ENCODE assay signal across 26 mouse cellular contexts in genomic region chr2:165241786-165242185, GRCm38 (mm10). TPM values are rescaled to one million over a fixed set of nuclear protein-coding genes. Genes with fewer than 3 reads are reported as not detected.
DNase-seq lines count a peak whose midpoint lies in the region; ATAC-seq lines count a peak whose summit lies in the region.
"Had no signal": no experiment of that assay in that cellular context is flagged by ENCODE, and none has a peak within 500 bp of the region (broad histone marks: within the 10 kb centered on the region; RNA-seq: fewer than 3 reads in every experiment).

No protein-coding gene starts in this region.

- H3K36me3 ChIP-seq in hindbrain, embryonic 15.5 days: no peaks in the 10 kb centered on the region
- no peaks in the 10 kb centered on the region for H3K36me3 ChIP-seq in hindbrain, embryonic 10.5 days
- H3K36me3 ChIP-seq in intestine, embryonic 16.5 days (ENCODE audit: control insufficient read depth, insufficient read depth, low read length): no peaks in the 10 kb centered on the region
- H3K36me3 ChIP-seq: forebrain, embryonic 10.5 days; heart, embryonic 12.5 days; heart, embryonic 15.5 days had no signal

- DNase-seq in hindbrain, embryonic 10.5 days (ENCODE audit: low spot score): no peak
- peak; percentile 43 for DNase-seq in A20 (ENCODE audit: low read depth, low spot score)
- no peak for DNase-seq in adrenal gland, postnatal 25 days
- DNase-seq: adrenal gland, adult 2 months; adrenal gland, postnatal 14 days; cerebellum, adult 11-12 months; cerebellum, adult 8-10 months; gastrocnemius, adult 2 months; gastrocnemius, postnatal 14 days; heart, adult 18-20 months; heart, postnatal 10 days; heart, postnatal 36 days; kidney, adult 2 months had no signal

- H3K27me3 ChIP-seq in hindbrain, embryonic 15.5 days: peaks cover 32% of the 10 kb centered on the region
- H3K27me3 ChIP-seq in hindbrain, embryonic 10.5 days (ENCODE audit: insufficient read depth, poor library complexity, severe bottlenecking): peaks cover 100% of the 10 kb centered on the region
- peaks cover 75% of the 10 kb centered on the region for H3K27me3 ChIP-seq in intestine, embryonic 16.5 days (replicated peaks; ENCODE audit: control insufficient read depth, insufficient read depth, low read length)

- H3K27ac ChIP-seq in hindbrain, embryonic 15.5 days (replicated peaks): peak overlapping the region; percentile 73; the same call in 1 of the 2 replicates
- no peak overlapping the region for H3K27ac ChIP-seq in hindbrain, embryonic 10.5 days
- no peak overlapping the region for H3K27ac ChIP-seq in intestine, embryonic 16.5 days (ENCODE audit: low read length)
- H3K27ac ChIP-seq: forebrain, embryonic 10.5 days; forebrain, embryonic 13.5 days; gastrocnemius, adult 2 months; heart, embryonic 15.5 days; hindbrain, postnatal 0 days had no signal

- WGBS in hindbrain, embryonic 15.5 days: 65% methylated on average over 7 of the region's 7 CpGs
- 54% methylated on average over 7 of the region's 7 CpGs for WGBS in hindbrain, embryonic 10.5 days
- WGBS in intestine, embryonic 16.5 days: 60% methylated on average over 7 of the region's 7 CpGs

- H3K4me3 ChIP-seq in hindbrain, embryonic 15.5 days: no peak overlapping the region
- no peak overlapping the region for H3K4me3 ChIP-seq in hindbrain, embryonic 10.5 days
- H3K4me3 ChIP-seq in intestine, embryonic 16.5 days (ENCODE audit: low read length): no peak overlapping the region
- H3K4me3 ChIP-seq: forebrain, embryonic 13.5 days; gastrocnemius, adult 2 months; heart, embryonic 12.5 days; heart, embryonic 15.5 days had no signal

- ATAC-seq in hindbrain, embryonic 15.5 days (ENCODE audit: low FRiP score, low read depth): no peak
- ATAC-seq in common myeloid progenitor, adult 5-6 weeks (replicated peaks; ENCODE audit: low read depth, poor library complexity, severe bottlenecking): peak; percentile 48
- 0 out of 2 replicates have a peak, but pooled peaks have one; percentile 52 for ATAC-seq in megakaryocyte progenitor cell, adult 5-6 weeks (replicated peaks; ENCODE audit: poor library complexity)
- ATAC-seq in intestine, embryonic 16.5 days: no peak
- ATAC-seq: forebrain, embryonic 13.5 days; forebrain, embryonic 16.5 days; hindbrain, postnatal 0 days; inflammation-experienced regulatory T-cells, adult 6 months; intestine, postnatal 0 days had no signal

- no peaks in the 10 kb centered on the region for H3K9me3 ChIP-seq in hindbrain, embryonic 15.5 days
- no peaks in the 10 kb centered on the region for H3K9me3 ChIP-seq in hindbrain, embryonic 10.5 days
- no peaks in the 10 kb centered on the region; the same call in 1 of the 2 replicates for H3K9me3 ChIP-seq in intestine, embryonic 16.5 days (ENCODE audit: control insufficient read depth, low read length)
- H3K9me3 ChIP-seq: forebrain, embryonic 10.5 days; forebrain, embryonic 13.5 days; heart, embryonic 12.5 days; heart, embryonic 15.5 days had no signal

- H3K9ac ChIP-seq in hindbrain, embryonic 15.5 days: 0 out of 2 replicates have a peak overlapping the region, but pooled peaks have one; percentile 4
- no peak overlapping the region for H3K9ac ChIP-seq in intestine, embryonic 16.5 days (ENCODE audit: low read depth, low read length)
- H3K9ac ChIP-seq: heart, embryonic 12.5 days; heart, embryonic 15.5 days had no signal

- no peak overlapping the region for H3K4me2 ChIP-seq in hindbrain, embryonic 15.5 days
- no peak overlapping the region for H3K4me2 ChIP-seq in intestine, embryonic 16.5 days (ENCODE audit: low read depth, low read length)
- H3K4me2 ChIP-seq: heart, embryonic 12.5 days; heart, embryonic 15.5 days had no signal

- H3K4me1 ChIP-seq in hindbrain, embryonic 15.5 days (replicated peaks): peaks cover 26% of the 10 kb centered on the region
- H3K4me1 ChIP-seq in hindbrain, embryonic 10.5 days (replicated peaks): peaks cover 45% of the 10 kb centered on the region
- no peaks in the 10 kb centered on the region for H3K4me1 ChIP-seq in intestine, embryonic 16.5 days (ENCODE audit: control insufficient read depth, insufficient read depth, low read length)
- H3K4me1 ChIP-seq: heart, embryonic 12.5 days had no signal

RNA-seq across cellular contexts. Expression of gene Cdh22, which starts 7.1 kb away (rescaled TPM):
- polyA plus RNA-seq in hindbrain, embryonic 15.5 days (2015; fragmentation: Nextera tagmentation; extraction: Ambion mirVana): 16.4 and 16.6 TPM in 2 replicates
- 4.4 and 8.7 TPM in 2 replicates for polyA plus RNA-seq in hindbrain, embryonic 10.5 days (2016; fragmentation: Nextera tagmentation; extraction: Ambion mirVana)
- not detected in 2 replicates for total RNA-seq in common myeloid progenitor, adult 5-6 weeks (2017)
- total RNA-seq in megakaryocyte progenitor cell, adult 5-6 weeks (2015): not detected in 2 replicates
- not detected in 2 replicates for total RNA-seq in megakaryocyte progenitor cell, adult 5-6 weeks (2017)
- 0.40 and 0.50 TPM in 2 replicates for polyA plus RNA-seq in intestine, embryonic 16.5 days (2015; fragmentation: Nextera tagmentation; extraction: Ambion mirVana)
- 0.57 and 1.2 TPM in 2 replicates for total RNA-seq in adrenal gland, postnatal 25 days (2021)
- total RNA-seq: MEL had no signal
- polyA plus RNA-seq: heart, embryonic 12.5 days; inflammation-experienced regulatory T-cells, adult 6 months had no signal

RNA-seq across cellular contexts. Expression of gene Slc35c2, which starts 45.9 kb away (rescaled TPM):
- polyA plus RNA-seq in hindbrain, embryonic 15.5 days (2015; fragmentation: Nextera tagmentation; extraction: Ambion mirVana): 69.2 and 72.5 TPM in 2 replicates
- 68.3 and 73.0 TPM in 2 replicates for polyA plus RNA-seq in hindbrain, embryonic 10.5 days (2016; fragmentation: Nextera tagmentation; extraction: Ambion mirVana)
- 34.9 and 47.0 TPM in 2 replicates for total RNA-seq in common myeloid progenitor, adult 5-6 weeks (2017)
- total RNA-seq in megakaryocyte progenitor cell, adult 5-6 weeks (2015): 45.9 and 57.3 TPM in 2 replicates
- 64.5 and 76.7 TPM in 2 replicates for total RNA-seq in megakaryocyte progenitor cell, adult 5-6 weeks (2017)
- polyA plus RNA-seq in intestine, embryonic 16.5 days (2015; fragmentation: Nextera tagmentation; extraction: Ambion mirVana): 135 and 154 TPM in 2 replicates
- 53.0 and 62.2 TPM in 2 replicates for total RNA-seq in adrenal gland, postnatal 25 days (2021)

Comparison
In these comparisons a context has a peak if more than half of its experiments do, and no peak if none do; other contexts are left out.
1. ATAC-seq: peak in common myeloid progenitor, adult 5-6 weeks (single experiment) and megakaryocyte progenitor cell, adult 5-6 weeks (single experiment); none in hindbrain, embryonic 15.5 days (single experiment) and intestine, embryonic 16.5 days (single experiment).